Mouse (Mus musculus): ENCODE measurements around the gene Zdhhc6.

GRCm38 (mm10) chr19:55258514-55258913, 57.3 kb downstream of the Zdhhc6 start:
- TF ChIP-seq CTCF (IDR thresholded peaks at IDR 0.05; ENCODE audit: insufficient read depth, low read depth, low read length) (no peak), POLR2A (IDR thresholded peaks at IDR 0.05; ENCODE audit: insufficient read depth, low read depth, low read length) (no peak)

Measured in olfactory bulb, adult 2 months (tissue).